Mouse (Mus musculus) limb, embryonic 10.5 days (tissue): ENCODE results near the gene Astn1. TPM values are rescaled to one million over a fixed set of nuclear protein-coding genes. Genes with fewer than 3 reads are reported as not detected.

ENCODE experiments used
- microRNA counts: library from miRNA; unstranded; fragments of <30 nt; microRNA quantifications from one replicate; lab custom pipeline; 2017
- microRNA-seq: library from miRNA; unstranded; fragments of <30 nt; microRNA quantifications from one replicate; pipeline ENCODE4, GENCODE M21; 2017
- polyA plus RNA-seq: library from polyadenylated mRNA; unstranded; fragments of >200 nt; fragmentation: Nextera tagmentation; extraction: Ambion mirVana; gene quantifications from 2 replicates; pipeline ENCODE4 v1.2.1, GENCODE M21; 2016

The Astn1 gene
- polyA plus RNA-seq, 1 experiment from 2014 or later = 2.8 TPM

MicroRNA genes within 50 kb of the gene (microRNA counts, 519-probe panel; counts per million panel counts)
- microRNA mmu-miR-488 (lab: Ali Mortazavi, UCI) = 684 counts per million, percentile 72 among the panel's probes with 10 or more counts

Small RNA genes within 50 kb of the gene (microRNA-seq; reads per million reads assigned to microRNA genes)
- 11.4 reads per million, percentile 20 among the genes with 10 or more reads in this experiment for gene Mir488

Other genes with a start within 250 kb of the Astn1 start
- gene Brinp2, start 5.9 kb upstream of the Astn1 start, polyA plus RNA-seq = 0.04 and 0.10 TPM in 2 replicates